In the genomic region with DNA sequence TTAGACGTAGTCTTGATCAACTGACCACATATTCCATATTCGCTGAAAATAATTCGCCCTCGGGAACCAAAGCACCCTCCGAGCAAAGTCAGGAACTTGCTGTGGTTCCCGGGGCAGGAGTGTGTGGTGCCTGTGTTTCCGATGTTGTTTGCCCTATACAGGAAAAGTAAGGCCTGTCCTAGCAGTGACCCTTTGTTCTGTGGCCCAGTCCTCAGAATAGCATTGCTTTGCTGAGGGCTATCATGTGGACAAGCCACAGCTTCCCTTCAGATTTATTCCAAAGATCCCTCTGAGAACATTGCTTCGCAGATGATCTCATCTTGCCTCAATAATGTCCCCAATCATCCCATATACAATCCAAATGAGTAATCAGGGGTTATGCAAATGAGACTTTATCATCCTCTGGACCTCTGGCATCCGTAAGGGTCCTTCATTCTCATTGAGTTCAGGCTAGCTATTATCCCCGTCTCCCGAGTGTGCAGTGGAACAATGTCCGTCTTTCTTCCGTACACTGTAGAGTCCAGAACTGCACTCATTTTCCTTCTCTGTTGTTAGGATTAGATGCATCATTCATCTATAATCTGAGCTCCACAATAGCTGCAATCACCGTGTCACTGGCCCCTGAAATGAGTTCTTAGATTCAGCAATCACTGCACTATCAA, we compare ENCODE assay signal across 14 mouse cellular contexts.
"Had no signal": no experiment of that assay in that cellular context is flagged by ENCODE, and none has a peak within 500 bp of the region (broad histone marks: within the 10 kb centered on the region; RNA-seq: fewer than 3 reads in every experiment).

No protein-coding gene starts in this region.

- ATAC-seq: midbrain, embryonic 15.5 days had no signal

- DNase-seq: kidney, postnatal 25 days; layer of hippocampus, postnatal 36 days; left cerebral cortex, postnatal 4 days; liver, embryonic 13.5 days; lung, adult 2 months; lung, postnatal 14 days; lung, postnatal 4 days; thymus, adult 18-20 months; thymus, postnatal 36 days had no signal

- H3K9ac ChIP-seq: liver, embryonic 13.5 days; midbrain, embryonic 12.5 days; midbrain, embryonic 15.5 days; neural tube, embryonic 12.5 days; neural tube, embryonic 15.5 days had no signal

- H3K36me3 ChIP-seq: liver, embryonic 13.5 days; midbrain, embryonic 12.5 days; midbrain, embryonic 15.5 days; neural tube, embryonic 12.5 days; neural tube, embryonic 15.5 days had no signal

- H3K27me3 ChIP-seq: liver, embryonic 13.5 days; midbrain, embryonic 15.5 days; neural tube, embryonic 12.5 days; neural tube, embryonic 15.5 days had no signal

- H3K4me1 ChIP-seq: liver, embryonic 13.5 days had no signal

- H3K4me3 ChIP-seq: liver, embryonic 13.5 days; midbrain, embryonic 12.5 days; midbrain, embryonic 15.5 days; neural tube, embryonic 12.5 days; neural tube, embryonic 15.5 days had no signal

- H3K4me2 ChIP-seq: liver, embryonic 13.5 days; midbrain, embryonic 12.5 days; midbrain, embryonic 15.5 days; neural tube, embryonic 12.5 days; neural tube, embryonic 15.5 days had no signal

- H3K27ac ChIP-seq: kidney, postnatal 0 days; liver, embryonic 13.5 days; midbrain, embryonic 12.5 days; midbrain, embryonic 15.5 days; neural tube, embryonic 12.5 days; neural tube, embryonic 15.5 days had no signal

- H3K9me3 ChIP-seq: liver, embryonic 13.5 days; midbrain, embryonic 12.5 days; midbrain, embryonic 15.5 days; neural tube, embryonic 12.5 days; neural tube, embryonic 15.5 days had no signal
